Mouse (Mus musculus): ENCODE measurements around the gene Zfp523. TPM values are rescaled to one million over a fixed set of nuclear protein-coding genes. Genes with fewer than 3 reads are reported as not detected.

Zfp523 gene
- polyA plus RNA-seq (2015; fragmentation: Nextera tagmentation; extraction: Ambion mirVana), result 34.4 and 40.3 TPM in 2 replicates

- Histone ChIP-seq H3K9ac (replicated peaks; ENCODE audit: low read depth, low read length) (peak within 1 kb of the TSS; percentile 96), H3K4me3 (replicated peaks; ENCODE audit: low read length) (peak within 1 kb of the TSS; percentile 82), H3K9me3 (ENCODE audit: control insufficient read depth, low read length) (no peaks in the 10 kb centered on the region), H3K4me1 (replicated peaks; ENCODE audit: control insufficient read depth, insufficient read depth, low read length) (peaks cover 21% of the 10 kb centered on the region), H3K27ac (ENCODE audit: low read length) (peak within 1 kb of the TSS; percentile 86), H3K27me3 (replicated peaks; ENCODE audit: control insufficient read depth, insufficient read depth, low read length) (no peaks in the 10 kb centered on the region), H3K36me3 (ENCODE audit: control insufficient read depth, insufficient read depth) (no peaks in the 10 kb centered on the region), H3K4me2 (ENCODE audit: low read length) (peak within 1 kb of the TSS; percentile 82)
- WGBS, result under 1% methylated on average over 69 of the region's 82 CpGs
- ATAC-seq, result peak; percentile 85
These were observed at the start of gene Zfp523 for GRCm38 (mm10) chr17:28176775-28177539. TSS of gene Zfp523 (plus strand) at chr17:28177129.

- no peak overlapping the region for H3K4me2 ChIP-seq (ENCODE audit: low read length)
- ATAC-seq, result no peak
- H3K27ac ChIP-seq (ENCODE audit: low read length), result no peak overlapping the region
- H3K9me3 ChIP-seq (ENCODE audit: control insufficient read depth, low read length), result no peaks in the 10 kb centered on the region
- no peaks in the 10 kb centered on the region for H3K36me3 ChIP-seq (ENCODE audit: control insufficient read depth, insufficient read depth)
- no peaks in the 10 kb centered on the region for H3K27me3 ChIP-seq (replicated peaks; ENCODE audit: control insufficient read depth, insufficient read depth, low read length)
- H3K4me1 ChIP-seq (replicated peaks; ENCODE audit: control insufficient read depth, insufficient read depth, low read length), result peaks cover 3% of the 10 kb centered on the region; the same call in 1 of the 2 replicates
- no peak overlapping the region for H3K4me3 ChIP-seq (replicated peaks; ENCODE audit: low read length)
- no peak overlapping the region for H3K9ac ChIP-seq (replicated peaks; ENCODE audit: low read depth, low read length)
- 88% methylated on average over 5 of the region's 5 CpGs for WGBS
These were observed 47.1 kb upstream of the Zfp523 start for GRCm38 (mm10) chr17:28129796-28130195.

GRCm38 (mm10) chr17:28130391-28131125 lies 46.4 kb upstream of the Zfp523 start:
- Histone ChIP-seq H3K9me3 (ENCODE audit: control insufficient read depth, low read length) (no peaks in the 10 kb centered on the region), H3K36me3 (ENCODE audit: control insufficient read depth, insufficient read depth) (no peaks in the 10 kb centered on the region), H3K9ac (replicated peaks; ENCODE audit: low read depth, low read length) (no peak overlapping the region), H3K4me1 (replicated peaks; ENCODE audit: control insufficient read depth, insufficient read depth, low read length) (peaks cover 3% of the 10 kb centered on the region; the same call in 1 of the 2 replicates), H3K27ac (ENCODE audit: low read length) (no peak overlapping the region), H3K4me2 (ENCODE audit: low read length) (no peak overlapping the region), H3K4me3 (replicated peaks; ENCODE audit: low read length) (no peak overlapping the region), H3K27me3 (replicated peaks; ENCODE audit: control insufficient read depth, insufficient read depth, low read length) (no peaks in the 10 kb centered on the region)
- no peak for ATAC-seq
- 77% methylated on average over 5 of the region's 5 CpGs for WGBS

GRCm38 (mm10) chr17:28131156-28131555 lies 45.8 kb upstream of the Zfp523 start:
- no peak for ATAC-seq
- H3K27me3 ChIP-seq (replicated peaks; ENCODE audit: control insufficient read depth, insufficient read depth, low read length), result no peaks in the 10 kb centered on the region
- no peak overlapping the region for H3K9ac ChIP-seq (replicated peaks; ENCODE audit: low read depth, low read length)
- no peaks in the 10 kb centered on the region for H3K9me3 ChIP-seq (ENCODE audit: control insufficient read depth, low read length)
- H3K4me3 ChIP-seq (replicated peaks; ENCODE audit: low read length), result no peak overlapping the region
- H3K36me3 ChIP-seq (ENCODE audit: control insufficient read depth, insufficient read depth), result no peaks in the 10 kb centered on the region
- no peak overlapping the region for H3K4me2 ChIP-seq (ENCODE audit: low read length)
- H3K27ac ChIP-seq (ENCODE audit: low read length), result no peak overlapping the region
- peaks cover 4% of the 10 kb centered on the region for H3K4me1 ChIP-seq (replicated peaks; ENCODE audit: control insufficient read depth, insufficient read depth, low read length)

GRCm38 (mm10) chr17:28133193-28133592 lies 43.7 kb upstream of the Zfp523 start:
- H3K9me3 ChIP-seq (ENCODE audit: control insufficient read depth, low read length), result no peaks in the 10 kb centered on the region
- no peak overlapping the region for H3K4me3 ChIP-seq (replicated peaks; ENCODE audit: low read length)
- ATAC-seq, result peak; percentile 28; the same call in 1 of the 2 replicates
- H3K9ac ChIP-seq (replicated peaks; ENCODE audit: low read depth, low read length), result no peak overlapping the region
- H3K4me2 ChIP-seq (ENCODE audit: low read length), result peak overlapping the region; percentile 23; the same call in 1 of the 2 replicates
- peaks cover 6% of the 10 kb centered on the region for H3K4me1 ChIP-seq (replicated peaks; ENCODE audit: control insufficient read depth, insufficient read depth, low read length)
- WGBS, result 6% methylated on average over 14 of the region's 14 CpGs
- H3K36me3 ChIP-seq (ENCODE audit: control insufficient read depth, insufficient read depth), result no peaks in the 10 kb centered on the region
- H3K27ac ChIP-seq (ENCODE audit: low read length), result no peak overlapping the region
- no peaks in the 10 kb centered on the region for H3K27me3 ChIP-seq (replicated peaks; ENCODE audit: control insufficient read depth, insufficient read depth, low read length)

- H3K27ac ChIP-seq (ENCODE audit: low read length), result no peak overlapping the region
- WGBS, result 78% methylated on average over 3 of the region's 3 CpGs
- no peak for ATAC-seq
These were observed 41.4 kb upstream of the Zfp523 start for GRCm38 (mm10) chr17:28135496-28135895.

GRCm38 (mm10) chr17:28136266-28136665 lies 40.7 kb upstream of the Zfp523 start:
- H3K27me3 ChIP-seq (replicated peaks; ENCODE audit: control insufficient read depth, insufficient read depth, low read length), result no peaks in the 10 kb centered on the region
- peaks cover 15% of the 10 kb centered on the region for H3K4me1 ChIP-seq (replicated peaks; ENCODE audit: control insufficient read depth, insufficient read depth, low read length)
- no peak overlapping the region for H3K4me3 ChIP-seq (replicated peaks; ENCODE audit: low read length)
- no peak for ATAC-seq
- no peak overlapping the region for H3K4me2 ChIP-seq (ENCODE audit: low read length)
- WGBS, result 44% methylated on average over 5 of the region's 5 CpGs
- no peak overlapping the region for H3K9ac ChIP-seq (replicated peaks; ENCODE audit: low read depth, low read length)
- H3K9me3 ChIP-seq (ENCODE audit: control insufficient read depth, low read length), result no peaks in the 10 kb centered on the region
- H3K36me3 ChIP-seq (ENCODE audit: control insufficient read depth, insufficient read depth), result no peaks in the 10 kb centered on the region
- H3K27ac ChIP-seq (ENCODE audit: low read length), result no peak overlapping the region

More at GRCm38 (mm10) chr17:28135496-28135895, 41.4 kb upstream of the Zfp523 start:
- H3K4me3 ChIP-seq (replicated peaks; ENCODE audit: low read length), result no peak overlapping the region
- H3K27me3 ChIP-seq (replicated peaks; ENCODE audit: control insufficient read depth, insufficient read depth, low read length), result no peaks in the 10 kb centered on the region
- H3K36me3 ChIP-seq (ENCODE audit: control insufficient read depth, insufficient read depth), result no peaks in the 10 kb centered on the region
- no peak overlapping the region for H3K9ac ChIP-seq (replicated peaks; ENCODE audit: low read depth, low read length)
- H3K4me1 ChIP-seq (replicated peaks; ENCODE audit: control insufficient read depth, insufficient read depth, low read length), result peaks cover 8% of the 10 kb centered on the region
- H3K4me2 ChIP-seq (ENCODE audit: low read length), result no peak overlapping the region
- H3K9me3 ChIP-seq (ENCODE audit: control insufficient read depth, low read length), result no peaks in the 10 kb centered on the region

- WGBS, result 92% methylated on average over 8 of the region's 8 CpGs
- Histone ChIP-seq H3K4me1 (replicated peaks; ENCODE audit: control insufficient read depth, insufficient read depth, low read length) (peaks cover 19% of the 10 kb centered on the region), H3K27me3 (replicated peaks; ENCODE audit: control insufficient read depth, insufficient read depth, low read length) (no peaks in the 10 kb centered on the region), H3K36me3 (ENCODE audit: control insufficient read depth, insufficient read depth) (no peaks in the 10 kb centered on the region), H3K27ac (ENCODE audit: low read length) (no peak overlapping the region), H3K4me3 (replicated peaks; ENCODE audit: low read length) (no peak overlapping the region), H3K4me2 (ENCODE audit: low read length) (no peak overlapping the region), H3K9ac (replicated peaks; ENCODE audit: low read depth, low read length) (no peak overlapping the region), H3K9me3 (ENCODE audit: control insufficient read depth, low read length) (no peaks in the 10 kb centered on the region)
- ATAC-seq, result no peak
These were observed 38.9 kb upstream of the Zfp523 start for GRCm38 (mm10) chr17:28138013-28138412.

- H3K4me3 ChIP-seq (replicated peaks; ENCODE audit: low read length), result no peak overlapping the region
- no peaks in the 10 kb centered on the region for H3K36me3 ChIP-seq (ENCODE audit: control insufficient read depth, insufficient read depth)
- WGBS, result 79% methylated on average over 9 of the region's 9 CpGs
- H3K4me2 ChIP-seq (ENCODE audit: low read length), result no peak overlapping the region
- peaks cover 2% of the 10 kb centered on the region; the same call in 1 of the 2 replicates for H3K27me3 ChIP-seq (replicated peaks; ENCODE audit: control insufficient read depth, insufficient read depth, low read length)
- peaks cover 23% of the 10 kb centered on the region for H3K4me1 ChIP-seq (replicated peaks; ENCODE audit: control insufficient read depth, insufficient read depth, low read length)
- H3K9ac ChIP-seq (replicated peaks; ENCODE audit: low read depth, low read length), result no peak overlapping the region
- no peaks in the 10 kb centered on the region for H3K9me3 ChIP-seq (ENCODE audit: control insufficient read depth, low read length)
- H3K27ac ChIP-seq (ENCODE audit: low read length), result no peak overlapping the region
- ATAC-seq, result no peak
These were observed 38.2 kb upstream of the Zfp523 start for GRCm38 (mm10) chr17:28138685-28139084.
